Mouse (Mus musculus): ENCODE results near the gene Nanos3. TPM values are rescaled to one million over a fixed set of nuclear protein-coding genes. Genes with fewer than 3 reads are reported as not detected.

The Nanos3 gene
- total RNA-seq (2021): 1 to 10 TPM; 1.4 to 2.4 TPM
- long read RNA-seq, experiment 1, partial matches to known transcripts: 0 of 1 reads
- long read RNA-seq, experiment 1, other reads (novel, unspliced or antisense): 1 of 1 reads
- long read RNA-seq, experiment 2, partial matches to known transcripts: 0 of 1 reads
- long read RNA-seq, experiment 2, other reads (novel, unspliced or antisense): 1 of 1 reads

GRCm38 (mm10) chr8:84185117-84185516 lies at the start of gene Nanos3:
Gene Nanos3 (minus strand): TSS chr8:84185217.
- DNase-seq: no peak

- no peak for DNase-seq
Observed at GRCm38 (mm10) chr8:84233055-84233454, 48.0 kb upstream of the Nanos3 start.

DNA sequence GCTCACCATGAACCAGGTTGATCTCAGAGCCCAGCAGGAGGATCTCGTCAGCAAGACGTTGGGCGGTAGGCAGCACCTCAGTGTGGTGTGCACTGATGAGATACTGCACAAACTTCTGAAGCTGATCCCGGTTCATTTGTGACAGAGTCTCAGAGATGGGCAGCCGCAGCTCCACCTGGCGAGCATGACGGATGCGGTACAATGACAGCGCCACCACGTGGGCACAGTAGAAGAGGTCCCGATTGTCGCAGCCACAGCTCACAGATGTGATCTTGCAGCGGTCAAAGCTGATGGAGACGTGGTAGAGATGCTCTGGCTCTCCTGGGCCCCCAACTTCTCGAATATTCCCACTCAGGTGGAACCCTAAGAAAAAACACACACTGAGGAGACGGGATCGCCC lies 45.7 kb upstream of the Nanos3 start:
- DNase-seq: no peak

GRCm38 (mm10) chr8:84223322-84224029 lies 38.5 kb upstream of the Nanos3 start:
- DNase-seq: no peak

- no peak for DNase-seq
Observed at GRCm38 (mm10) chr8:84222566-84223165, 37.6 kb upstream of the Nanos3 start.

GRCm38 (mm10) chr8:84220105-84220504 lies 35.1 kb upstream of the Nanos3 start:
- DNase-seq: no peak

DNA sequence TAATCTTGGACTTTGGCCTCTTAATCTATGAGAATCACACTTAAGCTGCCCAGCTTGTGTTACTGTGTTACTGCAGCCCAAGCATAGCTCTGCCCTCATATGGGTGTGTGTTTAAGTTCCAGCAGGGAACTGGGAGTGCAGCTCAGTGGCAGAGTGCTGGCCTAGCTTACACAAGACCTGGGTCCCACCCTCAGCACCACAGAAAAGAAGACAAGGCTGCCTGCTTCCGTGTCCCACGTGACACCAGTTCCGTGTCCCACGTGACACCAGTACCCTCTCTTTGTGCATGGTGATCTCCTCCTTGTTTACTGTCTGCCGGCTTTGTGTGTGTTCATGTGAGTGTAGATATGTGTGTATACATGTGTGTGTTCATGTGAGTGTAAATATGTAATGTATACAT lies 33.1 kb upstream of the Nanos3 start:
- DNase-seq: no peak

- no peak for DNase-seq
Observed at GRCm38 (mm10) chr8:84217206-84217605, 32.2 kb upstream of the Nanos3 start.

DNA sequence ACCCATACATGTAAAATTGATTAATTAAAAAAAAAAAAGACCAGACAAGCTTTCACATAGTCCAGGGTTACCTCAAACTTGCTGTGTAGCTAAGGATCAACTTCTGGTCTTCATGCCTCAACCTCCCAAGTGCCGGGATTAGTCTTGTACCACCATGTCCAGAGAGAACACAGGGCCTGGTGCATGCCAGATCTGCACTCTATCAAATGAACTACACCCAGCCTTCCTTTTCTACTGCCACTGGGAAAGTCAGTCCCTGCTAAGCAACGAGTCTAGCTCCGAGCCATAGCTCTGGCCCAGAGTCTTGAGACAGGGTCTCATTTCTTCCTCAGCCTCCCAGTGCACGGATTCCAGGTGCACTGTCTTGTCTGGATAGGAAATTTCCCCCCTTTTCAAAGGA lies 28.3 kb upstream of the Nanos3 start:
- no peak for DNase-seq

- DNase-seq: no peak
Observed at GRCm38 (mm10) chr8:84211881-84212563, 27.0 kb upstream of the Nanos3 start.

GRCm38 (mm10) chr8:84211202-84211601 lies 26.2 kb upstream of the Nanos3 start:
- DNase-seq: no peak

DNA sequence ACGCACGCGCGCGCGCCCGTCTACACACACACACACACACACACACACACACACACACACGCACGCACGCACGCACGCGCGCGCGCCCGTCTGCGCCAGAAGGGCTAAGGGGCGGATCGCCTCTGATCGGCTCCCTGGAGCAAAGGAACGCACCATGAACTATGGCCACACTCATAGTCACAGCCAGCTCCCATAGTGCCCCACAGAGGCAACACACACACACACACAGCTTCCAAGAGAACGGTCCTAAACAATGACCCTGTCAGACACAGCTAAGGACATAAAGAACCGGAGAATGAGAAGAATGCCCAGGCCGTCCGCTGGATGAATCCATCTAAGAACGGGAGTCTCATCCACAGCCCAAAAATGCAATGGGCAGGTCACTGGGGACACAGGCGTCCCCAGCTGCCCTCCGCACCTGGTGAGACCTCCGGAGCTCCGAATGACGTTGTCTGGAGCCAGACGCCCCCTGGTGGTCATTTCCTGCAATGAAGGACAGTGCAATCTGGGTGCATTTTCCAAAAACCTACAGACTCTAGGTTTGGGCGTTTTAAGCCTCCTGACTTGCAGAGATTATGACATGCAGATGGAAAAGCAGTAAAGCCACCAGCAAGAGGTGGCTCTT lies 25.3 kb upstream of the Nanos3 start:
- DNase-seq: peak; percentile 90

DNA sequence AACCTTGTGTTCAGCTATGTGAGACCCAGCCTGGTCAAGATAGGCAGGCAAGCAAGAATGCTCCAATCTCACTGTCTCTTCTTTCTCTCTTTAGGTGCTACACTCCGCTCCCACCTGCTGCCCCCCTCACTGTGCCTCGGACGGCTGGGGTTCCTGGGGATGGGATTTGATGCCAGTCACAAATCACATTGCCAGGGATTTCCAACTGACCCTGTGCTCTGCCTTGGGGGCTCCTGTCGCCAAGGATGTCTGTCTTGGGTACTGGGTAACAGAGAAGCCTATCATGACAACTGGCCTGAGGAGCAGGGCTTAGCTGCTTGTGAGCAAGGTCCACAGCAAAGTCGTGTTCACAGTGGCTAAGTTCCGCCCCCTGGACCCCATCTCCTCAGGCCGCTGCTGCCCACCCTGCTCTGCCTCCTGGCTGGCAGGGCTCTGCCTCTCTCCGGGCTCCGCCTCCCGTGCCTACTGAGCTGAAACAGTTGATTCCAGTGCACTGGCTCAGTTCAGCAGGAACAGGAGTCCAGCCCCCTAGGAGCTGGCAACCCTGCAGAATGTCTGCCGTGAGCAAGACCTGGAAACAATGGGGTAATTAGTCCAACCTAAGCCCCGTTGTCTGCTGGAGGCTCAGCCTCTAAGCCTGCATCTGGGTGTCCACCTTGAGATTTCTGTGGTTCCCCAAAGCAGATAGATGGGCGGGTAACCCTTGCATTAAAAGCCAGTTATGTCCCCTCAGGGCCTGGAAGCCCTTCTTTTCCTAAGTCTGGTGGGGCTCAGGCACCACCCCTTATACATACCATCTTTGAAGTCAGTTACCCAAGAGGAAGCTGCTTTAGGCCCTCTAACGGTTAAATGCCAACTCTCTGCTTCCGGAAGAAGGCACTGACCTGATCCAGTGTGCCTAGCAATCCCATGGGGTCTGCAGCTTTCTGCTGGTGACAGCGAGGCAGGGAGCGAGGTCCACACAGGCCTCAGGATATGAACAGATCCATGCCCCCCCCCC lies 23.7 kb upstream of the Nanos3 start:
- no peak for DNase-seq

DNA sequence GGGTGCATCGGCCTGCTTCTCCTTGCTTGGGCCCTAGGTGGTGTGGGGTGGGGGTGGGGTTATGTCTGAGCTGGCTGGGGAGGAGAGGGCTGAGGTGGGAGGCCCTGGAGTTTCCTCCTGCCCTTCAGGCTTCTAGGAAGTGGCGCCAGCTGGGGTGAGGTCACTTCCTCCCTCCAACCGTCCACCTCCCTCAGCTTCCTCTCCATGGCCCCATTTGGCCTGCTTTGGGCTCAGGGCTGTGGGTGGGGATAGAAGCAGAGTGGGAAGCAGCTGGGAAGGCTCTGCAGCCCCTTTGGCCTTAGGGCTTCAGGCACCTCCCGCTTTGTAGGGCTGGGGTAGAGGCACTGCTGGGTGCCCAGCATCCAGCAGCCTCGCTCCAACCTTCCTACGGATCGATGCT lies 22.8 kb upstream of the Nanos3 start:
- peak; percentile 62 for DNase-seq

GRCm38 (mm10) chr8:84206666-84207065 lies 21.6 kb upstream of the Nanos3 start:
- no peak for DNase-seq

GRCm38 (mm10) chr8:84205073-84205472 lies 20.1 kb upstream of the Nanos3 start:
- DNase-seq: no peak

DNA sequence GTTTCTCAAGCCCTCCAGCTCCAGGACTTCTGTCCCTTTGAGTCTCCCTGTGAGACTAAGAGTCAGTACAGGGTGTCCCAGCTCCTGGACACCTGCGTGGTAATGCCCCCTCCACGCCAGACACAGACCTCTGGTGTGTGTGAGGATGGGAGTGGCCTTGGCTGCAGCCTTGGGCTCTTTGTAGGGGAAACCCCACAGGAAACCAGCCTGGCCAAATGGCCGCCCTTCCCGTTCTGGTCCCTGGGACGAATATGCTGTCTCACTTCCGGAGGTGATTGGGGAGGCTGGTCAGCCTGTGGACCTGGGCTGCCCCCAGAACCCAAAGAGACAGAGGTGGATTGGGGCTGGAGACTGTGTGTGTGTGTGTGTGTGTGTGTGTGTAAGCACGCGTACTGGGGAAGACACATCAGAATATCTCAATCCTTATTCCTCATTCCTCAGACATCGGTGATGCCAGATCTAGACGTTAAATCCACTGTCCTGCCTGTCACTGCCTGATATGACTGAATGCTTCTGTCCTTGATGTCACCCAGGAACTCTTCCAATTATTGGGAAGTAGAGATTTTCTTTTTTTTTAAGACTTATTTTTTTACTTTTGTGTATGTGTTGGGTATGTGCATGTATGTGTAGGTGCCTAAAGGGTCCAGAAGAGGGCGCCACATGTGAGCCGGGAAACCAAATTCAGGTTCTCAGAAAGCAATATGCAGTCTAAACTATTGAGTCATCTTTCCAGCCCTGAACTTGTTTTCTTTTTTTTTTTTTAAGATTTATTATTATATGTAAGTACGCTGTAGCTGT lies 19.2 kb upstream of the Nanos3 start:
- peak; percentile 66 for DNase-seq

GRCm38 (mm10) chr8:84202938-84203917 lies 18.2 kb upstream of the Nanos3 start:
- peak; percentile 85 for DNase-seq

GRCm38 (mm10) chr8:84202466-84202865 lies 17.4 kb upstream of the Nanos3 start:
- DNase-seq: no peak
